Mouse (Mus musculus): ENCODE results near the gene D10Wsu102e. TPM values are rescaled to one million over a fixed set of nuclear protein-coding genes. Genes with fewer than 3 reads are reported as not detected.
A peak's percentile ranks its signal among the peaks of the same experiment; 100 is the strongest.
"Not testable (repeated sequence)": the region's sequence is repeated elsewhere in the genome, so short reads cannot be mapped to it uniquely, and the experiment has no call there.

Gene D10Wsu102e
- total and polyA plus RNA-seq, 3 experiments, result 0.67 to 5.5 (median 2.3) TPM

DNA sequence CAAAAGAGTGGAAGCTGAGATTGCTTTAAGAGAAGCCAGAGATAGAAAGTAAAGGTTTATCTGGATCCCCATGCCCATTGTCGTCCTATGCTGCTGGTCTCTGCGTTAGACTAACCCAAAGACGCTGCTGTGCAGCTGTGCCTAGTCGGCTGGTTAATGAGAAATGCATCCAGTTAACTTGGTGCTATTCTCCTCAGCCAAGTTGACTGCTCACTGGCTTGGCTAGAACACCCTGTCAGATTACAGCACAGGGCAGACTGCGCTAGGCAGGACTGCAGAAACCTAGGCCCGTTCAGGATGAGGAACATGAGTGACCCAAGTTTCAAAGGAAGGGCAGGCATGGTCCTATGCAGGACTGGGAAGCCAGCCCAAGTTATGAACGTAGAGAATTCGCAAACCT, 3.4 kb downstream of the D10Wsu102e start:
- ATAC-seq (ENCODE audit: extremely low read depth, insufficient number of reproducible peaks, low FRiP score, poor library complexity, severe bottlenecking) (no peak), DNase-seq (ENCODE audit: low spot score) (no peak)
- Histone ChIP-seq H3K36me3 (replicated peaks) (peaks cover 69% of the 10 kb centered on the region), H3K9me3 (replicated peaks) (no peaks in the 10 kb centered on the region), H3K27me3 (ENCODE audit: insufficient read depth, low read length) (no peaks in the 10 kb centered on the region), H3K4me1 (ENCODE audit: insufficient read depth, low read depth, low read length) (peaks cover 59% of the 10 kb centered on the region), H3K4me3 (ENCODE audit: low read depth, low read length) (no peak overlapping the region)
- TF ChIP-seq GATA2 (IDR thresholded peaks at IDR 0.05; ENCODE audit: borderline replicate concordance, low read depth, low read length), result no peak
- no peak for TF ChIP-seq TAL1 (conservative IDR thresholded peaks at IDR 0.05; ENCODE audit: low read depth, low read length)
- TF ChIP-seq POLR2AphosphoS5 (IDR thresholded peaks at IDR 0.05; ENCODE audit: insufficient replicate concordance, low read depth, low read length), result no peak

DNA sequence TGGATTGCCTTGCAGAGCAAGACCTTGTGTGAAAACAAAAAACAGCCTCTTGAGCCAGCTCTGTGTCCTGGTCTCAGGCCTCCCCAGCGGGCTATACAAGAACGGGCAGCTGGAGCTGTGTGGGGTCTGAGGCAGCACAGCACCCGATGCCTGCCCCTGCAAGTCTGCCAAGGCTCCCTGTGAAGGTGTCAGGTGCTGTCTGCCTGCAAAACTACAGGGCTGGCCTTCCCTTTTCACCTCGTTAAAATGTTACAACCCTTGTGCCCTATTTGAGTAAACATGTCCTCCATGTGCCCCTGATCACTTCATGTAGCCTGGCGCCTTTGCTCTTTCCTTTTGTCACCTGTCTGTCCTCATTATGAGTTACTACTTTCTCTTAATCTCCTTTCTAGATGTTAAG, 8.9 kb downstream of the D10Wsu102e start:
- ATAC-seq (ENCODE audit: extremely low read depth, insufficient number of reproducible peaks, low FRiP score, poor library complexity, severe bottlenecking) (no peak), DNase-seq (ENCODE audit: low spot score) (no peak)
- TF ChIP-seq GATA2 (IDR thresholded peaks at IDR 0.05; ENCODE audit: borderline replicate concordance, low read depth, low read length) (no peak), CTCF (IDR thresholded peaks at IDR 0.05; ENCODE audit: low read depth, low read length) (no peak), POLR2AphosphoS5 (IDR thresholded peaks at IDR 0.05; ENCODE audit: insufficient replicate concordance, low read depth, low read length) (no peak), TAL1 (conservative IDR thresholded peaks at IDR 0.05; ENCODE audit: low read depth, low read length) (no peak), GATA1 (IDR thresholded peaks at IDR 0.05; ENCODE audit: borderline replicate concordance, low read length) (no peak)
- H3K9me3 ChIP-seq (replicated peaks), result no peaks in the 10 kb centered on the region
- H3K4me1 ChIP-seq (ENCODE audit: insufficient read depth, low read depth, low read length), result peaks cover 42% of the 10 kb centered on the region
- no peak overlapping the region for H3K4me3 ChIP-seq (ENCODE audit: low read depth, low read length)
- H3K36me3 ChIP-seq (replicated peaks), result peaks cover 94% of the 10 kb centered on the region
- H3K27me3 ChIP-seq (ENCODE audit: insufficient read depth, low read length), result no peaks in the 10 kb centered on the region

DNA sequence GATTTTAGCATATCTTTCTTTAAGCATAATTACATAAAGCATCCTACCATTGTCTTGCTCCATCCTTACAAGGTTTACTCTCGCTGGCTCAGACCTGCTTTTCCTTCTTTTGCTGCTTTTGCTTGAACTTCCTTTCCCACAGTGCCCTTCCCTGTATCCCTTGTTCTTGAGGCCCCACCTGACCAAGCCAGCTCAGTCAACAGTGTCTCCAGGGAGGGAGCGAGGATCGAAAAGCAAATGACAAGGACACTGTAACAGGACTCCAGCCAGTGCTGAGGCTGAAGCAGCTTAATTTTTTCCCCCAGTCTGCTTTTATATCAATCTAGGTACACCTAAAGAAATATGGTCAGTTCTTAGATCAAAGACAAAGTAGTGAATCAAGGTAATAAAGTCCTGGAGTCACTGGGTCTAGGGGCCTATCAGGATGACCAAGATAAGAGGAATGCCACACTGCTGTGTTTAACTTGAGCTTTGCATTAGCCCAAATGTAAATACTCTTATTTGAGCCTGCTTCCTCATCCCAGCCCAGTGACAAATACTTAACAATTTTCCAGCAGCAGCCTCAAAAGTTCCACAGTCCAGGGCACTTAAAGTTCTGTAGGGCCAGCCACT, 14.1 kb downstream of the D10Wsu102e start:
- H3K4me3 ChIP-seq (ENCODE audit: low read depth, low read length), result peak overlapping the region; percentile 45; the same call in 1 of the 2 replicates
- H3K4me1 ChIP-seq (ENCODE audit: insufficient read depth, low read depth, low read length), result peaks cover 54% of the 10 kb centered on the region
- DNase-seq (ENCODE audit: low spot score), result no peak
- ATAC-seq (ENCODE audit: extremely low read depth, insufficient number of reproducible peaks, low FRiP score, poor library complexity, severe bottlenecking), result no peak
- TF ChIP-seq GATA1 (IDR thresholded peaks at IDR 0.05; ENCODE audit: borderline replicate concordance, low read length) (no peak), CTCF (IDR thresholded peaks at IDR 0.05; ENCODE audit: low read depth, low read length) (no peak), GATA2 (IDR thresholded peaks at IDR 0.05; ENCODE audit: borderline replicate concordance, low read depth, low read length) (no peak), POLR2AphosphoS5 (IDR thresholded peaks at IDR 0.05; ENCODE audit: insufficient replicate concordance, low read depth, low read length) (no peak), TAL1 (conservative IDR thresholded peaks at IDR 0.05; ENCODE audit: low read depth, low read length) (no peak)
- no peaks in the 10 kb centered on the region for H3K27me3 ChIP-seq (ENCODE audit: insufficient read depth, low read length)
- peaks cover 83% of the 10 kb centered on the region for H3K36me3 ChIP-seq (replicated peaks)
- H3K9me3 ChIP-seq (replicated peaks), result peaks cover 10% of the 10 kb centered on the region

DNA sequence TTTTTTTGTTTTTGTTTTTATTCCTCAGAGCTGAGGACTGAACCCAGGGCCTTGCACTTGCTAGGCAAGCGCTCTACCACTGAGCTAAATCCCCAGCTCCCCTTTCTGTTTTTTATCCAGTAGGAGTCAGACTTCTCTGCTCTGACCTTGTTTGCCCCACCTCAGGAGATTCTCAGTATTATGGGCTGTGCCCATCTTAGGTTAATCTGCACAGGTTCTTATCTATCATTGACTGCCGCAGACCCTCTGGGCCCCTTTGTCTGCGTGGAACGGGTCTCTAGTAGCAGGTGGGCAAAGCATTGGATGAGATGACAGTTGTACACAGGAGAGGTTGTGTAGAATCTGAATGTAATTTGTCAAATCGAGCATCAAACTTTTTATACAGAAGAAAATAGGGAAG, 15.4 kb downstream of the D10Wsu102e start:
- H3K4me1 ChIP-seq (ENCODE audit: insufficient read depth, low read depth, low read length), result peaks cover 52% of the 10 kb centered on the region
- H3K4me3 ChIP-seq (ENCODE audit: low read depth, low read length); DNase-seq (ENCODE audit: low spot score); H3K27me3 ChIP-seq (ENCODE audit: insufficient read depth, low read length): not testable (repeated sequence)
- 0 out of 2 replicates have a peak, but pooled peaks have one; percentile 24 for TF ChIP-seq TAL1 (conservative IDR thresholded peaks at IDR 0.05; ENCODE audit: low read depth, low read length)
- ATAC-seq (ENCODE audit: extremely low read depth, insufficient number of reproducible peaks, low FRiP score, poor library complexity, severe bottlenecking), result peak; percentile 45
- H3K36me3 ChIP-seq (replicated peaks), result peaks cover 86% of the 10 kb centered on the region
- peaks cover 23% of the 10 kb centered on the region for H3K9me3 ChIP-seq (replicated peaks)

DNA sequence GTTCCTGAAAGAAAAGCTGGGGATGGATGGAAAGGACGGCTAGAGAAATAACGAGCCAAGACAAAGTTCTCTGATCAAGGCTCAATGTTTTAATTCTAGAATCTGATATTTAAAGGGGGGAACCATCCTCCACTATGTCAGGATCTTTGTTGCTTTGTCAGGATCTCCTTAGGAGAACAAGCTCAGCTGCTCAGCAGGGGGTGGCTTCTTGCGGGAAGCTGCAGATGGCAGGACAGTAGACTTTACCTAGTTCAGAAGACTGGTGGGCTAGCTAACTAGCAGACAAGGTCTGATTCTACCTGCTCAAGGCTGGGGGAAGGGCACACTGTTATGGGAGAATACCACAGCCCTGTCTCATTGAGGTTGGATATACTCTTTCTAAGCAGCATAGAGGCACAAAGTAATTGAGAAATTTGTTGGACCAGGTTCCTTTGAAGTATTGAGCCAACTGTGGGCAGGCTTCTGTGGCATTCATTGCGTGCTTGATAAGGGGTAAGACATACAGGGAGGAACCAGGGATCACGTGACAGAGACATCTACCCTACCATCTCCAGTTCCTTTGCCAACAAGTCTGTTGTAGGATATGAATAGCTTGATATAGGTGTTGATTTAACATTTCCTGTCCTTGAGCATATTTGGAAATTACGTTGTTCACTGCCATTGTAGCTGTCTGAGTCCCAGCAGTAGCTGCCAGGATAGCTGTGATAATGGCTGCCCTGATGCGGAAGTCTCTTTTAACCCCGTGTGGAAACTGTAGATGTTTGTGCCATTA, 17.1 kb downstream of the D10Wsu102e start:
- H3K36me3 ChIP-seq (replicated peaks), result peaks cover 84% of the 10 kb centered on the region
- no peak for ATAC-seq (ENCODE audit: extremely low read depth, insufficient number of reproducible peaks, low FRiP score, poor library complexity, severe bottlenecking)
- H3K9me3 ChIP-seq (replicated peaks), result peaks cover 33% of the 10 kb centered on the region
- TF ChIP-seq POLR2AphosphoS5 (IDR thresholded peaks at IDR 0.05; ENCODE audit: insufficient replicate concordance, low read depth, low read length) (no peak), CTCF (IDR thresholded peaks at IDR 0.05; ENCODE audit: low read depth, low read length) (no peak), TAL1 (conservative IDR thresholded peaks at IDR 0.05; ENCODE audit: low read depth, low read length) (no peak), GATA2 (IDR thresholded peaks at IDR 0.05; ENCODE audit: borderline replicate concordance, low read depth, low read length) (no peak), GATA1 (IDR thresholded peaks at IDR 0.05; ENCODE audit: borderline replicate concordance, low read length) (no peak)
- H3K4me1 ChIP-seq (ENCODE audit: insufficient read depth, low read depth, low read length), result peaks cover 49% of the 10 kb centered on the region
- H3K27me3 ChIP-seq (ENCODE audit: insufficient read depth, low read length), result no peaks in the 10 kb centered on the region
- no peak for DNase-seq (ENCODE audit: low spot score)
- H3K4me3 ChIP-seq (ENCODE audit: low read depth, low read length), result no peak overlapping the region

DNA sequence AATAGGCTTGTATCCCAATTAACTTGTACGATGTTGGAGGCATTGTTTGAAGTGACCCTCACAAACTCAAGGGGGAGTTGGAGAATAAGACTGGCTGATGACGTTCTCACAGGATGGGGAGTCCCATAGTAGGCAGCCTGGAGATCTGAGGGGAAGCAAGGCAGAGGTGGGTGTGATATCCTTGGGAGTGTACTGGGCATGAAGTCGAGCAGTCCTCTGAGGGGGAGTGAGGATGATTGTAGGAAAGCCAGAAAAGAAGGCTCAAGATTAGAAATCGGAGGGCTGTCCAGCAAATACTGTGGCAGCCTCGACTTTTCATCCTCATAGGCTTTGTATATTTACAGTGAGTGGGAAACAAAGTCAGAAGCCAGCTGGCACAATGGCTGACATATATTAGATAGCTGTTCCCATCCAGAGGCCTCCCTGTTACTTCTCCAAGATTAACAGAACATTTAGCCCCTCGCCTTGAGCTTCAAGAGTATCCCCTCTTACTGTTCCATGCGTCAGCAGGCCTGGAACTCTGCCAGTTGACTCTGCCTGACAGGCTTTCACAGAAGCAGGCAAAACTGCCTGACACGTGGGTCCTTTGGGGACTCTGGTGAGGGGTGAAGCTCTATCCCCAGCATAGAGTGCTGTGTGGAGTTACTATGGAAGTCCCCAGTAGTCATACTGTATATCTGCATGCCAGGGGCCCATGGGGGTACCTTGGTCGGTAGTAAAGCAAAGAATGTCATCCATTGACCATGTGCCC, 18.2 kb downstream of the D10Wsu102e start:
- Histone ChIP-seq H3K4me3 (ENCODE audit: low read depth, low read length) (no peak overlapping the region), H3K4me1 (ENCODE audit: insufficient read depth, low read depth, low read length) (peaks cover 54% of the 10 kb centered on the region), H3K36me3 (replicated peaks) (peaks cover 82% of the 10 kb centered on the region), H3K27me3 (ENCODE audit: insufficient read depth, low read length) (no peaks in the 10 kb centered on the region), H3K9me3 (replicated peaks) (peaks cover 33% of the 10 kb centered on the region)
- no peak for ATAC-seq (ENCODE audit: extremely low read depth, insufficient number of reproducible peaks, low FRiP score, poor library complexity, severe bottlenecking)
- no peak for DNase-seq (ENCODE audit: low spot score)
- TF ChIP-seq TAL1 (conservative IDR thresholded peaks at IDR 0.05; ENCODE audit: low read depth, low read length), result no peak
- TF ChIP-seq POLR2AphosphoS5 (IDR thresholded peaks at IDR 0.05; ENCODE audit: insufficient replicate concordance, low read depth, low read length), result no peak
- TF ChIP-seq CTCF (IDR thresholded peaks at IDR 0.05; ENCODE audit: low read depth, low read length), result no peak
- TF ChIP-seq GATA2 (IDR thresholded peaks at IDR 0.05; ENCODE audit: borderline replicate concordance, low read depth, low read length), result no peak
- TF ChIP-seq GATA1 (IDR thresholded peaks at IDR 0.05; ENCODE audit: borderline replicate concordance, low read length), result no peak

Measured in G1E (cell line).